Mouse (Mus musculus) heart, embryonic 11.5 days (tissue): ENCODE results near the gene Hist1h2bh. TPM values are rescaled to one million over a fixed set of nuclear protein-coding genes. Genes with fewer than 3 reads are reported as not detected.
"Not testable (repeated sequence)": the region's sequence is repeated elsewhere in the genome, so short reads cannot be mapped to it uniquely, and the experiment has no call there.

Experiments used
- ATAC-seq: fragments of 200-750 bp; cut with Nextera tagmentation; replicated peaks from 2 replicates; pipeline ENCODE4 v1.8.0; 2017; ENCODE audit warnings: moderate library complexity; ENCODE audit not compliant: insufficient number of reproducible peaks, low FRiP score, low TSS enrichment
- H3K27ac ChIP-seq: fragments of 300-500 bp; sonication (generic); 2 replicates; pipeline ENCODE4 v1.5.1; 2014; ENCODE audit warnings: mild to moderate bottlenecking, low read depth, low read length
- H3K27me3 ChIP-seq: fragments of 300-500 bp; sonication (generic); 2 replicates; pipeline ENCODE4 v1.6.1; 2014; ENCODE audit warnings: mild to moderate bottlenecking, low read length, mixed read lengths; ENCODE audit not compliant: control insufficient read depth, insufficient read depth
- H3K36me3 ChIP-seq: fragments of 300-500 bp; sonication (generic); 2 replicates; pipeline ENCODE4 v1.6.1; 2014; ENCODE audit warnings: mild to moderate bottlenecking, low read length, moderate library complexity, mixed read lengths; ENCODE audit not compliant: control insufficient read depth, insufficient read depth
- H3K4me1 ChIP-seq: fragments of 300-500 bp; sonication (generic); 2 replicates; pipeline ENCODE4 v1.6.1; 2014; ENCODE audit warnings: low read length; ENCODE audit not compliant: control insufficient read depth, insufficient read depth
- H3K4me2 ChIP-seq: fragments of 300-500 bp; sonication (generic); 2 replicates; pipeline ENCODE4 v1.6.1; 2014; ENCODE audit warnings: mild to moderate bottlenecking, moderate library complexity
- H3K4me3 ChIP-seq: fragments of 300-500 bp; sonication (generic); 2 replicates; pipeline ENCODE4 v1.5.1; 2014; ENCODE audit warnings: low read depth, low read length
- H3K9ac ChIP-seq: fragments of 300-500 bp; sonication (generic); 2 replicates; pipeline ENCODE4 v1.6.1; 2014; ENCODE audit warnings: mild to moderate bottlenecking, low read depth, low read length, moderate library complexity
- H3K9me3 ChIP-seq: fragments of 300-500 bp; sonication (generic); replicated peaks from 2 replicates; pipeline ENCODE4 v1.6.1; 2016; ENCODE audit warnings: low read length; ENCODE audit not compliant: control insufficient read depth
- WGBS: fragments of 180-500 bp; shearing (Covaris S2); extraction: QIAGEN DNeasy Blood & Tissue Kit; methylation state at CpG from one replicate; pipeline ENCODE4 v1.1.7; 2014; ENCODE audit not compliant: insufficient replicate concordance; 5-methylcytosine and 5-hydroxymethylcytosine counted together
- polyA plus RNA-seq: library from polyadenylated mRNA; unstranded; fragments of >200 nt; fragmentation: Nextera tagmentation; extraction: Ambion mirVana; gene quantifications from 2 replicates; pipeline ENCODE4 v1.2.1, GENCODE M21; 2014

Hist1h2bh gene
- polyA plus RNA-seq, 1 experiment from 2014 or later, result 0.43 TPM

DNA sequence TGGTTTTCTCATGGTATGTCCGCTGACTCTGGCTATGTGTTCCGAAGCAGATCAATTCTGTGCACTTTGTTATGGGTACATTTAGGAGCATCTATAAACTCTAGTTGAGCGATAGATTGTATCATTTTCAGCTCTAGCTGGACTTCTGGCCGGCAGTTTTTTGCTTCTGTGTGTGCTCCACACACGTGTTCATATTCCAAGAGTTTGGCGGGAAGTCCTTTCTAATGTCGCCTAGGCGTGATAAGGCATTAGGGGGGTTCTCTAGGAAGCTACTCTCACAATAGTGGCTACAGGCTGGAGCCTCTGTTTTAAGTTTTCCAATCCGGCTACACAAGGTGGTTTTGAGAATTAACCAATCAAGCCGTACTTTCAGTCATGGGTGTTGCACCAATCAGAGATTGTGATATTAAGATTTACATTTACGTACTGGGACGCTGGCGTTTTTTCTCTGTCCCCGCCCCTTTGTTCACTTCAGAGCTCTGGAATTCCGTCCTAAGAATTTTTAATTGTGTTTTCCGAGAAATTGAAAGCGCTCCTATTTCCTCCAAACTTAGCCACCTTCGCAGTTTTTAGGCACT is 12.7 kb upstream of the Hist1h2bh start:
- ATAC-seq, result peak; percentile 66
- 1% methylated on average over 18 of the region's 18 CpGs for WGBS
- Histone ChIP-seq H3K4me2 (peak overlapping the region; percentile 86), H3K9me3 (no peaks in the 10 kb centered on the region), H3K36me3 (no peaks in the 10 kb centered on the region), H3K9ac (peak overlapping the region; percentile 93), H3K27ac (peak overlapping the region; percentile 98), H3K27me3 (no peaks in the 10 kb centered on the region), H3K4me3 (peak overlapping the region; percentile 60), H3K4me1 (peaks cover 7% of the 10 kb centered on the region; the same call in 1 of the 2 replicates)

- H3K9me3 ChIP-seq, result no peaks in the 10 kb centered on the region
- peak overlapping the region; percentile 86 for H3K4me2 ChIP-seq
- peak overlapping the region; percentile 98 for H3K27ac ChIP-seq
- H3K4me3 ChIP-seq, result peak overlapping the region; percentile 60
- peak overlapping the region; percentile 93 for H3K9ac ChIP-seq
- WGBS, result under 1% methylated on average over 50 of the region's 54 CpGs
- no peaks in the 10 kb centered on the region for H3K27me3 ChIP-seq
- ATAC-seq, result peak; percentile 80
- H3K4me1 ChIP-seq, result peaks cover 7% of the 10 kb centered on the region; the same call in 1 of the 2 replicates
- H3K36me3 ChIP-seq, result no peaks in the 10 kb centered on the region
Observed at GRCm38 (mm10) chr13:23554925-23555838, 12.0 kb upstream of the Hist1h2bh start.

GRCm38 (mm10) chr13:23554393-23554792 is 11.2 kb upstream of the Hist1h2bh start:
- Histone ChIP-seq H3K4me3 (peak overlapping the region; percentile 60), H3K36me3 (no peaks in the 10 kb centered on the region), H3K4me1 (peaks cover 7% of the 10 kb centered on the region; the same call in 1 of the 2 replicates), H3K27me3 (no peaks in the 10 kb centered on the region), H3K4me2 (peak overlapping the region; percentile 86), H3K27ac (peak overlapping the region; percentile 98), H3K9ac (peak overlapping the region; percentile 93), H3K9me3 (no peaks in the 10 kb centered on the region)
- WGBS, result 21% methylated on average over 9 of the region's 9 CpGs
- ATAC-seq, result no peak

DNA sequence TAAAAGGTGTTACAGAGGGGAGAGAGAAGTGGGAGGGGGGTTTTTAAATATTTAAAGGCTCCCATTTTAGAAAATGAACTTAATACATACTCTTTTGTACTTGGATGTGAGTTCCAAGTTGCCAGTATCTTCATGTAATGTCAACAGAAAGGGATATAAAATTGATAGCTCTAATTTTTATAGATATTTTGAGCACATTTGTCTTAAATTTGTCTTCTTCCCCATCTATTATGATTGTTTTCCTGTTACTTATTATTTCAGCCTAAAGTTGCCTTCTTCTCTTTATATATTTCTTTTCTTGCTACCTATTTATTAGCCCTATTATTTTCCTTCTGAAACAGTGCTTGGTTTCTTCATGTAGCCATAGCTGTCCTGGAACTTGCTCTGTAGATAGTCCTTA is 9.8 kb upstream of the Hist1h2bh start, which contains the start of gene Hist1h1d:
Gene Hist1h1d, plus strand, starts transcription at position 301 of the 400 bp plus-strand sequence.
- H3K9me3 ChIP-seq, result no peaks in the 10 kb centered on the region
- H3K4me2 ChIP-seq, result peak within 1 kb of the TSS; percentile 71
- peaks cover 7% of the 10 kb centered on the region; the same call in 1 of the 2 replicates for H3K4me1 ChIP-seq
- H3K9ac ChIP-seq, result peak within 1 kb of the TSS; percentile 49; the same call in 1 of the 2 replicates
- peak within 1 kb of the TSS; percentile 98 for H3K27ac ChIP-seq
- H3K4me3 ChIP-seq, result peak within 1 kb of the TSS; percentile 47; the same call in 1 of the 2 replicates
- no peak for ATAC-seq
- no peaks in the 10 kb centered on the region for H3K36me3 ChIP-seq
- H3K27me3 ChIP-seq, result no peaks in the 10 kb centered on the region

GRCm38 (mm10) chr13:23551931-23552914 is 9.0 kb upstream of the Hist1h2bh start:
- Histone ChIP-seq H3K36me3 (no peaks in the 10 kb centered on the region), H3K9me3 (no peaks in the 10 kb centered on the region), H3K4me3 (peak overlapping the region; percentile 47), H3K4me1 (peaks cover 7% of the 10 kb centered on the region; the same call in 1 of the 2 replicates), H3K27me3 (no peaks in the 10 kb centered on the region), H3K9ac (peak overlapping the region; percentile 77), H3K4me2 (peak overlapping the region; percentile 71), H3K27ac (peak overlapping the region; percentile 89)
- no peak for ATAC-seq
- 49% methylated on average over 8 of the region's 8 CpGs for WGBS

DNA sequence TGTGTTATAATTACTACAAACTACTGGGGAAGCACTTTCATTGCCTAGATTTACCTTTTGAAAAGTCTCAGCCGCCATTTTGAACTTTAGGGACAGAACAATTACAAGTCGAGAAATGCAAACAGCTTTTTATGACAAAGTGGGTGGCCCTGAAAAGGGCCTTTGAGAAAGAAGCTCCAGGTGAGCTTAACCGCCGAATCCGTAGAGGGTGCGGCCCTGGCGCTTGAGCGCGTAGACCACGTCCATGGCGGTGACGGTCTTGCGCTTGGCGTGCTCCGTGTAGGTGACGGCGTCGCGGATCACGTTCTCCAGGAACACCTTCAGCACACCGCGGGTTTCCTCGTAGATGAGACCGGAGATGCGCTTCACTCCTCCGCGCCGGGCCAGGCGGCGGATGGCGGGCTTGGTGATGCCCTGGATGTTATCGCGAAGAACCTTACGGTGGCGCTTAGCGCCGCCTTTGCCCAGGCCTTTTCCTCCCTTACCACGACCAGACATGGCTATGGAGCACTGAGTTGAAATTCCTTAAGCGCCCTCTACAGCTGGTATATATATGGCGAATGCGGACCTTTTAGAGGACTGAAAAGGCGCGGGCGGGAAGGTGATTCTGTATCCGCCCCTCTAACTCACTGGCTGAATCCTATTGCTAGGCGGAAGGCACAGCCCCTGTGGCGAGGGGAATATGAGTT is 8.1 kb upstream of the Hist1h2bh start, which contains the start of gene Hist1h4f:
Gene Hist1h4f, minus strand, starts transcription at position 503 of the 689 bp plus-strand sequence.
- Histone ChIP-seq H3K4me3 (peak within 1 kb of the TSS; percentile 47), H3K4me2 (peak within 1 kb of the TSS; percentile 71), H3K9ac (peak within 1 kb of the TSS; percentile 77), H3K27ac (peak within 1 kb of the TSS; percentile 89)
- WGBS, result under 1% methylated on average over 43 of the region's 47 CpGs
- H3K27me3 ChIP-seq, H3K36me3 ChIP-seq, H3K4me1 ChIP-seq, H3K9me3 ChIP-seq: not testable (repeated sequence)
- peak; percentile 79 for ATAC-seq

DNA sequence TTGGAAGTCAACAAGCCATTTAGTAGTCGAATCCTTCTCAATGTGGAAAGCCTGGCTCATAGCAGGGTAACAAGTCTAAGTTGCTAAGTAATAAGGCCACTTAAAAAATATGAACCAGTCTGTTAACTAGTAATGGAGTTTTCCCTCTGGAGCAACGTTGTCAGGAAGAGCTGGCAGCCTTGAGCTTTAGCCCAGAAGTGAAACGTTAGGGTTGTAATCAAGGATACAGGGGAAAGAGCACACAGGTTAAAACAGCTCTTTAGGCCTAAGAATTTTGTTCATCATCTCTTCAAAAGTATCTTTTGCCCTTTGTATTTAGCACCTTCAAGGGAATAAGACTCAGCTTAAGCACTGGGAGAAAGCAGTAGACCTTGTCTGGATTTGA is 7.6 kb upstream of the Hist1h2bh start:
- Histone ChIP-seq H3K9me3 (no peaks in the 10 kb centered on the region), H3K27ac (peak overlapping the region; percentile 89), H3K36me3 (no peaks in the 10 kb centered on the region), H3K4me2 (peak overlapping the region; percentile 71), H3K27me3 (no peaks in the 10 kb centered on the region), H3K4me1 (peaks cover 7% of the 10 kb centered on the region; the same call in 1 of the 2 replicates), H3K9ac (peak overlapping the region; percentile 77), H3K4me3 (peak overlapping the region; percentile 47)
- WGBS, result 11% methylated on average over 3 of the region's 3 CpGs
- ATAC-seq, result no peak
